Mouse (Mus musculus) lung, postnatal 0 days (tissue): Measurements from ENCODE around the gene Sorcs3.

Experiments
- CTCF ChIP-seq: IDR thresholded peaks from 2 replicates; pipeline ENCODE4 v1.5.1; 2016; ENCODE audit warnings: antibody characterized with exemption, mild to moderate bottlenecking
- EP300 ChIP-seq: IDR thresholded peaks from 2 replicates; pipeline ENCODE4 v1.6.1; 2016; ENCODE audit warnings: antibody characterized with exemption, mild to moderate bottlenecking, control low read depth

DNA sequence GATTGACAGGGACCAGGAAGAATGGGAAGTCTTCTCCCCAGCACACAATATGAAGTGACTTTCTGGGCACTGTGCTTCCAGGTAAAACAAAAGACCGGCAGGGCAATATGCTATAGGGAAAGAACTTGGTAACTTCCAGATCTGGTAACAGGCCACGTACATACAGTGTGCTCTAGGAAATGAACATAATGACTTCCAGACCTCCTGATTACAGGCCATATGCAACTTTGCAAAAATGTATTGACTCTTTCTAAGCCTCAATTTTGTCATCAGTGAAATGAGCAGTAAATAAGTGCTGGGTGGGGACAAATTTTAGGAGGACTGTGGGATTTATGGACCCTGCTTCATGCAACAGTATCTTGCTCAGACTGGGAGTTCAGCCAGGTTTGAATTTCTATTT, 88.4 kb downstream of the Sorcs3 start:
- no peak for TF ChIP-seq EP300
- TF ChIP-seq CTCF: no peak
